Mouse (Mus musculus) testis, adult 2 months (tissue): Measurements from ENCODE around the gene Fignl1.

Source experiments
- CTCF ChIP-seq: fragments of 200-500 bp; IDR thresholded peaks from 2 replicates; pipeline ENCODE4 v1.5.1; 2012; ENCODE audit warnings: low read depth, mild to moderate bottlenecking, inconsistent platforms, low read length, moderate library complexity; ENCODE audit not compliant: control insufficient read depth, insufficient read depth, insufficient replicate concordance
- POLR2A ChIP-seq: fragments of 200-500 bp; IDR thresholded peaks from 2 replicates; pipeline ENCODE4 v1.6.1; 2012; ENCODE audit warnings: low read depth, mild to moderate bottlenecking, inconsistent platforms, low read length, moderate library complexity; ENCODE audit not compliant: control insufficient read depth

DNA sequence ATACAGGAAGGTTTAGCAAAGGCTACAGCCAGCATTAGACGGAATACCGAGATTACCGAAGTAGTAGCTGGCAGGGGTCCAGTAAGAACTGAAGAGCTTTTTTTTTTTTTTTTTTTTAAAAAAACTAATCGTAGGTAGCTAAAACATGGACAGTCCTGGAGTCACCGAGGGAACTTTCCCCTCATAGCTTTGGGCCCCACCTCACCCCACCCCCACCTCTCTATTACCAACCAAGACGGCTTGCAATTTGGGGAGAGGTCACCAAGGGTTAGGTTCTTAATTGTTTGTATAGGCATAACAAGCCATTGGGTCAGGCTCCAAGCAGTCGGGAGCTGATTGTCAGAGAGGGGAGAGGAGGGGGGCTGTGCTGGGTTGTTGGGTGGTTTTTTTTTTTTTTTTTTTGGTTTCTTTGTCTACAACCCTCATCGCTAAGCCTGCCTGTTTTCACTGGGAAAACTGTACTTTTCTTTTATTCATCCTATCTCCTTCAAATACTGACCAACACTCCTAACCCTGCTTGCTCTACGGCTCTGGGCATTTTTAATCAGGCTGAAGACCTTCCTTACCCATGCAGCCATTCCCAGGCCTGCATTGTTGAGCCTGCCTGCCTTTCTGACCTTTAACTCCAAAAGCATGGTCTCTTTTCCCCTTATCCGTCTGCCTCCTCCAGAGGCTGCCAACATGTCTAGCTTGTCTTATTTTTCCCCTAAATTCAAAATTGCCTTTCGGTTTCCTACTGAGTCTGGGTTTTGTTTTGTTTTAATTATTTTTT lies 828 bp upstream of the Fignl1 start:
- TF ChIP-seq POLR2A = no peak
- TF ChIP-seq CTCF = no peak
